Mouse (Mus musculus): Measurements from ENCODE around the gene Lin28b. TPM values are rescaled to one million over a fixed set of nuclear protein-coding genes. Genes with fewer than 3 reads are reported as not detected.
A peak's percentile ranks its signal among the peaks of the same experiment; 100 is the strongest.
"Not testable (repeated sequence)": the region's sequence is repeated elsewhere in the genome, so short reads cannot be mapped to it uniquely, and the experiment has no call there.

Gene Lin28b
- polyA plus RNA-seq, 1 experiment, result not detected

DNA sequence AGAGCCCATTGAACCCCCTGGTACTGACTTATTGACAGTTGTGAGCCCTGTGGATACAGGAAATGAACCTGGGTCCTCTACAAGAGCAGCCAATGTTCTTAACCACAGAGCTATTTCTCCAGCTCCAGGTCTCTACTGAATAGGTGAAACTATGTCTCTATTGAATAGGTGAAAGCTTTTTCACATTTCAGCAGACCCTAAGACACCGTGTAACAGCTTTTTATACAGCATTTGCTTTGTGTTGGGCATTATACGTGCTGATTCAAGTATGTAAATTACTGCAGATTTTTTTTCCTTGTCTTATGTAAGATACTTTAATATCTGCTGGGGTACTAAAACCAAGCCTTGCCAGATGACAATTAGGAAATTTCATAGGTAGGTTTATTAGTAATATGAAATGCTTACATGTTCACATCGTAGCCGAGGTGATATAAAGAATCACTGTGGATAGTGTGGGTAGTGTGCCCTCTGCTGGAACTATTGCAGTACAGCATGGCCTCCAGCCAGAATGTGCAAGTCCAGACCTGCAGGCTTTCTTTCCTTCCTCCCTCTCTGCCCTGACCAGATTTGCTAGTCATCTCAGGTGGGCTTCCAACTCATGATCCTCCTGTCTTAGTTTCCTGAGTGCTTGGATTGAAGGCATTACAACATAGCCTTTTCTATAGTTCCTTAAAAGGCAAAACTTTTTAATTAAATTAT is 113.1 kb downstream of the Lin28b start:
- no peak overlapping the region for H3K27ac ChIP-seq (ENCODE audit: insufficient read depth, low read length)
- no peaks in the 10 kb centered on the region for H3K4me1 ChIP-seq (ENCODE audit: control insufficient read depth, insufficient read depth, insufficient read length)
- no peak overlapping the region for H3K4me3 ChIP-seq (ENCODE audit: extremely low read depth, insufficient read depth, insufficient read length)
- 47% methylated on average over 4 of the region's 4 CpGs for WGBS
- no peaks in the 10 kb centered on the region for H3K27me3 ChIP-seq (ENCODE audit: control insufficient read depth, insufficient read depth, low read length)
- no peaks in the 10 kb centered on the region for H3K36me3 ChIP-seq (ENCODE audit: control insufficient read depth, insufficient read depth, low read length)
- TF ChIP-seq CTCF (IDR thresholded peaks at IDR 0.05; ENCODE audit: extremely low read depth, insufficient read depth, insufficient read length, insufficient replicate concordance) (peak; percentile 64; the same call in 1 of the 2 replicates), POLR2A (IDR thresholded peaks at IDR 0.05; ENCODE audit: low read depth, low read length) (no peak)
- peak; percentile 15 to 38 for DNase-seq (ENCODE audit: low read depth in 1 of 2, low spot score in 2 of 2)

DNA sequence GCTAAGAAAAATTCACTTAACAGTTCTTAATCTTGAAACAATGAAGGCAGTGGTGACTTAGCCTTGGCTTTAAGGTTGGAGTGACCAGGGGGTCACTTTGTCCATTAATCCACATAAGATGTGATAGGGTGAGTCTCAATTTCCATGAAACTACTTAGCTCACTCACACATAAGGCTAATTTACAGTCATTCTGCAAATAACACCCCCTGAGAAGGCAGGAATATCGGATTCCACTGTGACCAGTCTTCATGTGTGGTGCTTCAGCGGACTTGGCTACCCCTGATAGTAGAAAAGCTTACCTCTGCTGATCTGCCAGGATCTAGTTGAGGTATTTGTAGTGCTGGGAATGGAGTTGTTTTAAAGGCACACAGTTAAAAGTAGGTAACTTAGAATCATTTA is 115.7 kb downstream of the Lin28b start:
- TF ChIP-seq POLR2A (IDR thresholded peaks at IDR 0.05; ENCODE audit: low read depth, low read length) (no peak), CTCF (IDR thresholded peaks at IDR 0.05; ENCODE audit: extremely low read depth, insufficient read depth, insufficient read length, insufficient replicate concordance) (no peak)
- Histone ChIP-seq H3K27me3 (ENCODE audit: control insufficient read depth, insufficient read depth, low read length) (no peaks in the 10 kb centered on the region), H3K27ac (ENCODE audit: insufficient read depth, low read length) (no peak overlapping the region), H3K36me3 (ENCODE audit: control insufficient read depth, insufficient read depth, low read length) (no peaks in the 10 kb centered on the region), H3K4me3 (ENCODE audit: extremely low read depth, insufficient read depth, insufficient read length) (no peak overlapping the region), H3K4me1 (ENCODE audit: control insufficient read depth, insufficient read depth, insufficient read length) (no peaks in the 10 kb centered on the region)
- DNase-seq (ENCODE audit: low read depth in 1 of 2, low spot score in 2 of 2), result no peak
- 86% methylated on average over 2 of the region's 2 CpGs for WGBS

- H3K27ac ChIP-seq (ENCODE audit: insufficient read depth, low read length), result no peak overlapping the region
- TF ChIP-seq CTCF (IDR thresholded peaks at IDR 0.05; ENCODE audit: extremely low read depth, insufficient read depth, insufficient read length, insufficient replicate concordance) (no peak), POLR2A (IDR thresholded peaks at IDR 0.05; ENCODE audit: low read depth, low read length) (no peak)
- no peak overlapping the region for H3K4me3 ChIP-seq (ENCODE audit: extremely low read depth, insufficient read depth, insufficient read length)
- H3K4me1 ChIP-seq (ENCODE audit: control insufficient read depth, insufficient read depth, insufficient read length), result no peaks in the 10 kb centered on the region
- H3K27me3 ChIP-seq (ENCODE audit: control insufficient read depth, insufficient read depth, low read length), result no peaks in the 10 kb centered on the region
- no peaks in the 10 kb centered on the region for H3K36me3 ChIP-seq (ENCODE audit: control insufficient read depth, insufficient read depth, low read length)
- no peak for DNase-seq (ENCODE audit: low read depth in 1 of 2, low spot score in 2 of 2)
- WGBS, result 85% methylated on average over 3 of the region's 3 CpGs
These were observed 116.6 kb downstream of the Lin28b start for GRCm38 (mm10) chr10:45369639-45370038.

GRCm38 (mm10) chr10:45366987-45367705 is 119.0 kb downstream of the Lin28b start:
- no peak for TF ChIP-seq POLR2A (IDR thresholded peaks at IDR 0.05; ENCODE audit: low read depth, low read length)
- TF ChIP-seq CTCF (IDR thresholded peaks at IDR 0.05; ENCODE audit: extremely low read depth, insufficient read depth, insufficient read length, insufficient replicate concordance), result no peak
- no peaks in the 10 kb centered on the region for H3K36me3 ChIP-seq (ENCODE audit: control insufficient read depth, insufficient read depth, low read length)

GRCm38 (mm10) chr10:45363396-45363795 is 122.8 kb downstream of the Lin28b start:
- no peaks in the 10 kb centered on the region for H3K4me1 ChIP-seq (ENCODE audit: control insufficient read depth, insufficient read depth, insufficient read length)
- DNase-seq (ENCODE audit: low read depth in 1 of 2, low spot score in 2 of 2), result no peak
- no peak overlapping the region for H3K4me3 ChIP-seq (ENCODE audit: extremely low read depth, insufficient read depth, insufficient read length)
- no peak overlapping the region for H3K27ac ChIP-seq (ENCODE audit: insufficient read depth, low read length)
- TF ChIP-seq POLR2A (IDR thresholded peaks at IDR 0.05; ENCODE audit: low read depth, low read length) (no peak), CTCF (IDR thresholded peaks at IDR 0.05; ENCODE audit: extremely low read depth, insufficient read depth, insufficient read length, insufficient replicate concordance) (no peak)
- no peaks in the 10 kb centered on the region for H3K36me3 ChIP-seq (ENCODE audit: control insufficient read depth, insufficient read depth, low read length)
- 67% methylated on average over 5 of the region's 5 CpGs for WGBS
- no peaks in the 10 kb centered on the region for H3K27me3 ChIP-seq (ENCODE audit: control insufficient read depth, insufficient read depth, low read length)

More at GRCm38 (mm10) chr10:45366987-45367705, 119.0 kb downstream of the Lin28b start:
- Histone ChIP-seq H3K4me1 (ENCODE audit: control insufficient read depth, insufficient read depth, insufficient read length) (no peaks in the 10 kb centered on the region), H3K27ac (ENCODE audit: insufficient read depth, low read length) (no peak overlapping the region), H3K27me3 (ENCODE audit: control insufficient read depth, insufficient read depth, low read length) (no peaks in the 10 kb centered on the region), H3K4me3 (ENCODE audit: extremely low read depth, insufficient read depth, insufficient read length) (no peak overlapping the region)
- 87% methylated on average over 17 of the region's 17 CpGs for WGBS
- no peak for DNase-seq (ENCODE audit: low read depth in 1 of 2, low spot score in 2 of 2)

- H3K36me3 ChIP-seq (ENCODE audit: control insufficient read depth, insufficient read depth, low read length), result no peaks in the 10 kb centered on the region
- 87% methylated on average over 6 of the region's 6 CpGs for WGBS
- no peaks in the 10 kb centered on the region for H3K27me3 ChIP-seq (ENCODE audit: control insufficient read depth, insufficient read depth, low read length)
- H3K4me3 ChIP-seq (ENCODE audit: extremely low read depth, insufficient read depth, insufficient read length), result no peak overlapping the region
- no peak overlapping the region for H3K27ac ChIP-seq (ENCODE audit: insufficient read depth, low read length)
- H3K4me1 ChIP-seq (ENCODE audit: control insufficient read depth, insufficient read depth, insufficient read length), result no peaks in the 10 kb centered on the region
- TF ChIP-seq CTCF (IDR thresholded peaks at IDR 0.05; ENCODE audit: extremely low read depth, insufficient read depth, insufficient read length, insufficient replicate concordance), result no peak
- TF ChIP-seq POLR2A (IDR thresholded peaks at IDR 0.05; ENCODE audit: low read depth, low read length), result no peak
- DNase-seq (ENCODE audit: low read depth in 1 of 2, low spot score in 2 of 2), result no peak
These were observed 130.1 kb downstream of the Lin28b start for GRCm38 (mm10) chr10:45356091-45356490.

DNA sequence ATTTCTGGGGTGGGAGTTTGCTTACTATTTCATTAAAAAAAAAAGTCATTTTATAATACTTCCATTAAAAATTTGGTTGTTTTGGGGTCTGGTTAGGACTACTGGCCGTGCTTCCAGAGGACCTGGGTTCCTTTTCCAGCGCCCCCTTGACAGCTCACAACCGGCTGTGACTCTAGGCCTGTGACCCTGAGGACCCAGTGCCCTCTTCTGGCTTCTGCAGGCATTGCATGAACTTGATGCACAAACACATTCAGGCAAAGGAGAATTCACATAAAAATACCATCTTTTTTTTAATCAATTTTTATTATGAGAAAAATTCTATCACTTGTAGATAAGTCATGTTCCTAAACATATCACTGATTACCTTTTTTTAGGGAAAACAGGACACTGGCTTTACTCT is 138.1 kb downstream of the Lin28b start:
- WGBS, result 87% methylated on average over 3 of the region's 3 CpGs
- not testable (repeated sequence) for H3K4me3 ChIP-seq (ENCODE audit: extremely low read depth, insufficient read depth, insufficient read length); H3K27ac ChIP-seq (ENCODE audit: insufficient read depth, low read length); H3K4me1 ChIP-seq (ENCODE audit: control insufficient read depth, insufficient read depth, insufficient read length); H3K36me3 ChIP-seq (ENCODE audit: control insufficient read depth, insufficient read depth, low read length); H3K27me3 ChIP-seq (ENCODE audit: control insufficient read depth, insufficient read depth, low read length); DNase-seq (ENCODE audit: low read depth in 1 of 2, low spot score in 2 of 2)
